13 mouse cellular contexts compared by ENCODE assay signal in the genomic region with DNA sequence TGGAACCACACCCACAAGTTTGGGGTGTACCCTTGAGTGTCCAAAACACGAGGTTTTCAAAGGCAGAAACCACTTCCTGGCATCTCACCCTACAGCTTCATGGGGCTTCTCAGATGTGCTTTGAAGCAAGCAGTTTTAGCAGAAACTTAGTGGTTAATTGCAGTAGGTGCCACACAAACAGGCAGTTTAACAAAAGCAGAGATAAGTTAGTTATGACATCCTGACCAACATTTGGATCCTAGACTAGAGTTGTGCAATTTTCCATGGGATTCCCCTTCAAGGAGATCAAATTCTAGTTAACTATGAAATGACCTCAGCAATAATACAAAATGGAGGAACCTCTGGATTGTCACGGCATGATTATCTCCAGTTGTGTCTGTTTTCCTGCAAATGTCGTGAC.
A peak's percentile ranks its signal among the peaks of the same experiment; 100 is the strongest.
DNase-seq lines count a peak whose midpoint lies in the region; ATAC-seq lines count a peak whose summit lies in the region.
"Had no signal": no experiment of that assay in that cellular context is flagged by ENCODE, and none has a peak within 500 bp of the region (broad histone marks: within the 10 kb centered on the region; RNA-seq: fewer than 3 reads in every experiment).

No protein-coding gene starts in this region.

- ATAC-seq in activated CD4-positive, CD25-positive, alpha-beta regulatory T cell, adult 4 months = peak; percentile 85

- DNase-seq in lung, postnatal 36 days = peak; percentile 8
- no peak for DNase-seq in lung, postnatal 14 days
- DNase-seq in natural killer cell, adult 2 months (ENCODE audit: low spot score in 2 of 2) = peak; percentile 74 to 84
- DNase-seq in thymus, postnatal 4 days = peak; percentile 27
- no peak for DNase-seq in adrenal gland, postnatal 14 days
- DNase-seq in adrenal gland, adult (ENCODE audit: inconsistent age in 2 of 2, low spot score in 1 of 2) = no peak
- DNase-seq: adrenal gland, adult 2 months; cerebellum, adult 9-11 months; gastrocnemius, postnatal 36 days; kidney, adult 2 months; kidney, postnatal 36 days; lung, adult 2 months had no signal

Comparison
In these comparisons a context has a peak if more than half of its experiments do, and no peak if none do; other contexts are left out.
1. DNase-seq: peak in lung, postnatal 36 days (single experiment), natural killer cell, adult 2 months (2 of 2) and thymus, postnatal 4 days (single experiment); none in lung, postnatal 14 days (single experiment), adrenal gland, postnatal 14 days (single experiment) and adrenal gland, adult (0 of 2).